Mouse (Mus musculus): ENCODE results near the gene Eif2b4.
"Not testable (repeated sequence)": the region's sequence is repeated elsewhere in the genome, so short reads cannot be mapped to it uniquely, and the experiment has no call there.

Eif2b4 gene

GRCm38 (mm10) chr5:31192939-31193630 is at the start of gene Eif2b4, which contains the start of gene Snx17:
Gene Eif2b4, minus strand, starts transcription at chr5:31193430.
Gene Snx17, plus strand, starts transcription at chr5:31193227.
- peak; percentile 99 for DNase-seq (ENCODE audit: low spot score)

GRCm38 (mm10) chr5:31242191-31242590 is 49.0 kb upstream of the Eif2b4 start:
- no peak for DNase-seq (ENCODE audit: low spot score)

GRCm38 (mm10) chr5:31241522-31242034 is 48.3 kb upstream of the Eif2b4 start:
- DNase-seq (ENCODE audit: low spot score) = no peak

- DNase-seq (ENCODE audit: low spot score) = peak; percentile 95
Measured at GRCm38 (mm10) chr5:31240637-31241521, 47.6 kb upstream of the Eif2b4 start, which contains the start of the genes Nrbp1 and Gm9970. Gene Nrbp1, plus strand, starts transcription at chr5:31240864. Gene Gm9970, minus strand, starts transcription at chr5:31241232.

GRCm38 (mm10) chr5:31226641-31227040 is 33.4 kb upstream of the Eif2b4 start:
- no peak for DNase-seq (ENCODE audit: low spot score)

- no peak for DNase-seq (ENCODE audit: low spot score)
Measured at GRCm38 (mm10) chr5:31222696-31223095, 29.5 kb upstream of the Eif2b4 start.

GRCm38 (mm10) chr5:31221304-31221945 is 28.2 kb upstream of the Eif2b4 start:
- no peak for DNase-seq (ENCODE audit: low spot score)

- peak; percentile 94 for DNase-seq (ENCODE audit: low spot score)
Measured at GRCm38 (mm10) chr5:31220448-31221303, 27.4 kb upstream of the Eif2b4 start, which contains the start of gene Ppm1g. Gene Ppm1g, minus strand, starts transcription at chr5:31220687.

GRCm38 (mm10) chr5:31219911-31220447 is 26.7 kb upstream of the Eif2b4 start:
- DNase-seq (ENCODE audit: low spot score) = peak; percentile 29

- no peak for DNase-seq (ENCODE audit: low spot score)
Measured at GRCm38 (mm10) chr5:31219474-31219873, 26.2 kb upstream of the Eif2b4 start.

- no peak for DNase-seq (ENCODE audit: low spot score)
Measured at GRCm38 (mm10) chr5:31219070-31219469, 25.8 kb upstream of the Eif2b4 start.

- DNase-seq (ENCODE audit: low spot score) = no peak
Measured at GRCm38 (mm10) chr5:31218294-31218693, 25.1 kb upstream of the Eif2b4 start.

- not testable (repeated sequence) for DNase-seq (ENCODE audit: low spot score)
Measured at GRCm38 (mm10) chr5:31216554-31216953, 23.3 kb upstream of the Eif2b4 start.

- no peak for DNase-seq (ENCODE audit: low spot score)
Measured at GRCm38 (mm10) chr5:31204421-31204820, 11.2 kb upstream of the Eif2b4 start.

- no peak for DNase-seq (ENCODE audit: low spot score)
Measured at GRCm38 (mm10) chr5:31203866-31204265, 10.6 kb upstream of the Eif2b4 start.

GRCm38 (mm10) chr5:31202933-31203332 is 9.7 kb upstream of the Eif2b4 start:
- DNase-seq (ENCODE audit: low spot score) = no peak

- DNase-seq (ENCODE audit: low spot score) = peak; percentile 97
Measured at GRCm38 (mm10) chr5:31201742-31202590, 8.7 kb upstream of the Eif2b4 start, which contains the start of gene Zfp513. Gene Zfp513, minus strand, starts transcription at chr5:31202303.

GRCm38 (mm10) chr5:31201042-31201741 is 8.0 kb upstream of the Eif2b4 start:
- no peak for DNase-seq (ENCODE audit: low spot score)

- DNase-seq (ENCODE audit: low spot score) = no peak
Measured at GRCm38 (mm10) chr5:31200327-31200768, 7.1 kb upstream of the Eif2b4 start.

Data from ovary, adult 18-20 months (tissue).